Mouse (Mus musculus) G1E (cell line): ENCODE data around the gene Mthfd1. TPM values are rescaled to one million over a fixed set of nuclear protein-coding genes. Genes with fewer than 3 reads are reported as not detected.

Experiments
- ATAC-seq: 2 replicates; pipeline ENCODE4 v1.8.0; 2016; ENCODE audit warnings: mild to moderate bottlenecking; ENCODE audit not compliant: insufficient number of reproducible peaks, poor library complexity, low FRiP score, severe bottlenecking; ENCODE audit errors: extremely low read depth
- DNase-seq: peaks from one replicate; pipeline ENCODE4 v3.0.0; 2012; ENCODE audit warnings: low spot score
- H3K27me3 ChIP-seq: 2 replicates; pipeline ENCODE4 v1.6.1; 2012; ENCODE audit warnings: mild to moderate bottlenecking, low read length, inconsistent platforms; ENCODE audit not compliant: insufficient read depth
- H3K36me3 ChIP-seq: replicated peaks from 2 replicates; pipeline ENCODE3; 2012; ENCODE audit warnings: mild to moderate bottlenecking, inconsistent platforms
- H3K4me1 ChIP-seq: 2 replicates; pipeline ENCODE4 v1.6.1; 2012; ENCODE audit warnings: low read depth, low read length, inconsistent platforms, mixed read lengths; ENCODE audit not compliant: insufficient read depth
- H3K4me3 ChIP-seq: 2 replicates; pipeline ENCODE4 v1.5.1; 2012; ENCODE audit warnings: low read depth, mild to moderate bottlenecking, inconsistent platforms, low read length, moderate library complexity, mixed read lengths
- H3K9me3 ChIP-seq: replicated peaks from 2 replicates; pipeline ENCODE4 v1.6.1; 2012; ENCODE audit warnings: inconsistent platforms
- CTCF ChIP-seq: IDR thresholded peaks from 2 replicates; pipeline ENCODE4 v1.5.1; 2012; ENCODE audit warnings: low read depth, low read length, inconsistent platforms, mixed read lengths
- GATA1 ChIP-seq: IDR thresholded peaks from 2 replicates; pipeline ENCODE4 v1.6.1; 2012; ENCODE audit warnings: borderline replicate concordance, low read length, inconsistent platforms, mixed read lengths
- GATA2 ChIP-seq: IDR thresholded peaks from 2 replicates; pipeline ENCODE4 v1.6.1; 2012; ENCODE audit warnings: low read depth, low read length, inconsistent platforms, borderline replicate concordance
- POLR2AphosphoS5 ChIP-seq: IDR thresholded peaks from 2 replicates; pipeline ENCODE4 v1.6.1; 2012; ENCODE audit warnings: low read depth, low read length, inconsistent platforms; ENCODE audit not compliant: insufficient replicate concordance
- TAL1 ChIP-seq: conservative IDR thresholded peaks from 2 replicates; pipeline ENCODE4 v1.6.1; 2012; ENCODE audit warnings: low read depth, low read length, inconsistent platforms, mixed read lengths
- polyA plus RNA-seq: library from polyadenylated mRNA; stranded (reverse); fragments of >175 nt; gene quantifications from 2 replicates; pipeline ENCODE4 v1.2.3, GENCODE M21; 2012
- total RNA-seq, 2 experiments: library from RNA; stranded (forward) in 1 of 2; stranded (reverse) in 1 of 2; fragments of 200-1000 nt in 1 of 2; fragments of >200 nt in 1 of 2; fragmentation: Nextera tagmentation in 1 of 2; gene quantifications; 2 replicates each; pipeline ENCODE4 v1.2.3; 2014 to 2017

Gene Mthfd1
- total and polyA plus RNA-seq, 3 experiments: 185 to 253 (median 199) TPM

GRCm38 (mm10) chr12:76268686-76269085 lies 13.6 kb downstream of the Mthfd1 start:
- H3K4me3 ChIP-seq: no peak overlapping the region
- H3K9me3 ChIP-seq: no peaks in the 10 kb centered on the region
- no peak for DNase-seq
- ATAC-seq: no peak
- no peaks in the 10 kb centered on the region for H3K27me3 ChIP-seq
- H3K4me1 ChIP-seq: peaks cover 41% of the 10 kb centered on the region
- H3K36me3 ChIP-seq: peaks cover 97% of the 10 kb centered on the region
- TF ChIP-seq GATA2 (no peak), GATA1 (no peak), TAL1 (no peak), CTCF (no peak), POLR2AphosphoS5 (no peak)

GRCm38 (mm10) chr12:76269196-76269595 lies 14.1 kb downstream of the Mthfd1 start:
- Histone ChIP-seq H3K4me1 (peaks cover 39% of the 10 kb centered on the region), H3K36me3 (peaks cover 97% of the 10 kb centered on the region), H3K4me3 (no peak overlapping the region), H3K27me3 (no peaks in the 10 kb centered on the region), H3K9me3 (no peaks in the 10 kb centered on the region)
- no peak for TF ChIP-seq TAL1
- no peak for TF ChIP-seq CTCF
- TF ChIP-seq GATA1: no peak
- TF ChIP-seq POLR2AphosphoS5: no peak
- no peak for TF ChIP-seq GATA2
- ATAC-seq: no peak
- DNase-seq: no peak

DNA sequence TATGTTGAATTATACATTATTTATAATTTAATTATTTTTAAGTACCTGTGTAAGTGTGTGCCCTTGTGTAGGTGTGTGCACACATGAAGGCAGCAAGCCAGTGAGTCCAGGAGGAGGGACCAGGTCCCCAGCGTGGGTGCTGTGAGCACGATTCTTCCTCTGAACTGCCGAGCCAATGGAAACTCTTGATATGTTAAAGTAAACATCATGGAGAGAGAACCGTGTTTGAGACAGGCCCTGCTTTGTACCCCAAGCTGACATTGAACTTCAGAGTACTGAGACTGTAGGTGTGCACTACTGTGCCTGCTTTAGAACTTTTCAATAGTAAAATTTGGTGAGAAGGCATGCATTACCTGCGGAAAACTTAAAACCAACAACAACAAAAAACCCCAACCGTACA lies 16.4 kb downstream of the Mthfd1 start:
- no peak for DNase-seq
- TF ChIP-seq CTCF (no peak), GATA2 (no peak), GATA1 (no peak), POLR2AphosphoS5 (no peak), TAL1 (no peak)
- no peak for ATAC-seq
- no peaks in the 10 kb centered on the region for H3K9me3 ChIP-seq
- no peaks in the 10 kb centered on the region for H3K27me3 ChIP-seq
- no peak overlapping the region for H3K4me3 ChIP-seq
- H3K36me3 ChIP-seq: peaks cover 98% of the 10 kb centered on the region
- peaks cover 31% of the 10 kb centered on the region for H3K4me1 ChIP-seq

DNA sequence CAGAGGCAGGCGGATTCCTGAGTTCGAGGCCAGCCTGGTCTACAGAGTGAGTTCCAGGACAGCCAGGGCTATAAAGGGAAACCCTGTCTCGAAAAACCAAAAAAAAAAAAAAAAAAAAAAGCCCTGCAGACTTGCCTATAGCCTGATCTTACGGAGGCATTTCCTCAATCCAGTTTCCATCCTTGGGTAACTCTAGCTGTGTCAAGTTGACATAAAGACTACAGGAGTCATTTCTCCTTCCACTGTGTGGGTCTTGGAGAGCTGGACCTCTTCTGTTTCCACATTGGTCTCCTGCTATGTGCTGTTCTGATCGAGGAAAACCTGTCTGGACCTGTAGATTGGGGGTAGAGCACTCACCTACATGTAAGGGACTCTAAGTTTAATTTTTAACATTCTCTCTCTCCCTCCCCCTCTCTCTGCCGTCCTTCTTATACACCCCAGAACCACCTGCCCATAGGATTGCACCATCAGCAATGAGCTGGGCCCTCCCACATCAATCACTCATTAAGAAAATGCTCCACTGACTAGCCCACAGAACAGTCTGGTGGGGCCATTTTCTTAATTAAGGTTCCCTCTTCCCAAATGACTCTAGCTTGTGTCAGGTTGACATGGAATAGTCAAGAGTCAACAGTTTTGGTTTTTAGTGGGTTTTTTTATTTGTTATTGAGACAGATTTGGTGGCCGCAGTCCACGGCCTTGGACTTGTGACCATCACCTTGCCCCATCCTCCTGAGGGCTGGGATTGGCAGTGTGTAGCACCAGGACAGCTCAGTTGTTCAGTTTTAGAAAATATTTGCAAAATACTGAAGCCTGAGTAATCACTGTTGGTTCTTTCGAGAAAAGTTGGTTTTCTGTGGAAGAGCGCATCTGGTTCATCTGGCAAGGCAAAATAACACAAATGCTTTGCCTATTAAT lies 17.8 kb downstream of the Mthfd1 start:
- H3K4me1 ChIP-seq: peaks cover 30% of the 10 kb centered on the region
- peaks cover 98% of the 10 kb centered on the region for H3K36me3 ChIP-seq
- no peak for TF ChIP-seq TAL1
- TF ChIP-seq GATA1: no peak
- TF ChIP-seq POLR2AphosphoS5: no peak
- TF ChIP-seq CTCF: no peak
- no peak for TF ChIP-seq GATA2
- ATAC-seq: no peak
- no peak overlapping the region for H3K4me3 ChIP-seq
- no peaks in the 10 kb centered on the region for H3K9me3 ChIP-seq
- no peaks in the 10 kb centered on the region for H3K27me3 ChIP-seq
- no peak for DNase-seq

- TF ChIP-seq CTCF: no peak
- no peak for TF ChIP-seq POLR2AphosphoS5
- TF ChIP-seq TAL1: no peak
- TF ChIP-seq GATA2: no peak
- Histone ChIP-seq H3K4me3 (no peak overlapping the region), H3K9me3 (no peaks in the 10 kb centered on the region), H3K27me3 (no peaks in the 10 kb centered on the region), H3K36me3 (peaks cover 100% of the 10 kb centered on the region), H3K4me1 (peaks cover 26% of the 10 kb centered on the region)
- ATAC-seq (no peak), DNase-seq (no peak)
Measured at GRCm38 (mm10) chr12:76278209-76278608, 23.1 kb downstream of the Mthfd1 start.

- ATAC-seq (no peak), DNase-seq (no peak)
- Histone ChIP-seq H3K36me3 (peaks cover 99% of the 10 kb centered on the region), H3K4me1 (peaks cover 13% of the 10 kb centered on the region), H3K9me3 (no peaks in the 10 kb centered on the region), H3K27me3 (no peaks in the 10 kb centered on the region), H3K4me3 (no peak overlapping the region)
- TF ChIP-seq GATA2 (no peak), POLR2AphosphoS5 (0 out of 2 replicates have a peak, but pooled peaks have one; percentile 47)
Measured at GRCm38 (mm10) chr12:76280556-76280955, 25.5 kb downstream of the Mthfd1 start.
